Mouse (Mus musculus): ENCODE data around the gene Gm21970. TPM values are rescaled to one million over a fixed set of nuclear protein-coding genes. Genes with fewer than 3 reads are reported as not detected.

Gm21970 gene
- polyA plus RNA-seq, 1 experiment from 2014 or later, result not detected

DNA sequence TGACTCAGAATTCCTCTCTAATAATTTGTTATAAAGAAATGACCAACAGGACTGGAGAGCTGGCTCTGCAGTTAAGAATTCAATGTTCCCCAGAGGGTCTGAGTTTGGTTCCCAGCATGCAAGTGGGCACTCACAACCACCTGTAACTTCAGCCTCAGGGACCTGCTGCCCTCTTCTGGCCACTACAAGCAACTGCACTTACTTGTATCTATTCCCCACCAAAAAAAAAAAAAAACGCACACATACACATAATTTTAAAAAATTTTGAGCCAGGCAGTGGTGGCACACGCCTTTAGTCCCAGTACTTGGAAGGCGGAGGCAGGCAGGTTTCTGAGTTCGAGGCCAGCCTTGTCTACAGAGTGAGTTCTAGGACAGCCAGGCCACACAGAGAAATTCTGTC lies 1.4 kb upstream of the Gm21970 start:
- ATAC-seq (ENCODE audit: low read depth), result no peak
- peaks cover 13% of the 10 kb centered on the region for H3K36me3 ChIP-seq (ENCODE audit: control insufficient read depth, insufficient read depth, low read length)
- H3K27ac ChIP-seq (ENCODE audit: low read depth, low read length), result no peak overlapping the region
- no peaks in the 10 kb centered on the region for H3K27me3 ChIP-seq (ENCODE audit: control insufficient read depth, insufficient read depth, low read length)
- H3K9me3 ChIP-seq (ENCODE audit: control insufficient read depth, low read length), result no peaks in the 10 kb centered on the region
- no peak overlapping the region for H3K4me2 ChIP-seq (ENCODE audit: low read depth, low read length)
- WGBS, result 93% methylated on average over 4 of the region's 4 CpGs
- no peaks in the 10 kb centered on the region for H3K4me1 ChIP-seq (ENCODE audit: control insufficient read depth, insufficient read depth, low read length)
- H3K9ac ChIP-seq (replicated peaks; ENCODE audit: low read depth, low read length), result no peak overlapping the region
- H3K4me3 ChIP-seq (ENCODE audit: low read depth, low read length), result no peak overlapping the region

DNA sequence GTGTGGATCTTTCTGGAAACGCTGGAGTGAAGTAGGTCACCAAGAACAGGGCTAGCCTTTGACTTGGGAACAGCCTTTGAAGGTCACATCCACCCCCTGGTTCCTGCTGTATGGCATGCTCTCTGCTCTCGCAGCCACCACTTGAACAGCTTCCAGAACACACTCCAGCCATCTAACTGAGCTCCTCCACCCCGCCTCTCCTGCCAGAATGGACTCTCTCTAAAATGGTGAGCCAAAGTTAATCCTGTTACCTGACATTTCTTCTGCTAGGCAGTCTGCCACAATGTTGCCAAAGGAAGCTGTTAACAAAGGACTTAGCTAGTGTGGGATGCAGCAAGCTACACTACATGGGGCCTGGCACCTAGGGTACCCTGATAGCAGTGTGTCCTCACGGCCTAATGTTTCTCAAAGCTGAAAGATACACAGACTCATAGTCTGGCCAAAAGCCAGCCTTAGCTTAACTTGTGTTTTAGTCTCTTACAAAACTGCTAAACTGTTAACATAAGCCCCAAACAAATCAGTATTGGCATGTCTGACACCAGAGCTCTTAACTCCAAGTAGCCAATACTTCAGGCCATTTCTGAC lies 3.4 kb downstream of the Gm21970 start:
- 86% methylated on average over 4 of the region's 4 CpGs for WGBS
- Histone ChIP-seq H3K27me3 (ENCODE audit: control insufficient read depth, insufficient read depth, low read length) (no peaks in the 10 kb centered on the region), H3K27ac (ENCODE audit: low read depth, low read length) (no peak overlapping the region), H3K9me3 (ENCODE audit: control insufficient read depth, low read length) (no peaks in the 10 kb centered on the region), H3K9ac (replicated peaks; ENCODE audit: low read depth, low read length) (no peak overlapping the region), H3K4me3 (ENCODE audit: low read depth, low read length) (no peak overlapping the region), H3K4me2 (ENCODE audit: low read depth, low read length) (no peak overlapping the region), H3K4me1 (ENCODE audit: control insufficient read depth, insufficient read depth, low read length) (no peaks in the 10 kb centered on the region), H3K36me3 (ENCODE audit: control insufficient read depth, insufficient read depth, low read length) (peaks cover 16% of the 10 kb centered on the region)
- no peak for ATAC-seq (ENCODE audit: low read depth)

DNA sequence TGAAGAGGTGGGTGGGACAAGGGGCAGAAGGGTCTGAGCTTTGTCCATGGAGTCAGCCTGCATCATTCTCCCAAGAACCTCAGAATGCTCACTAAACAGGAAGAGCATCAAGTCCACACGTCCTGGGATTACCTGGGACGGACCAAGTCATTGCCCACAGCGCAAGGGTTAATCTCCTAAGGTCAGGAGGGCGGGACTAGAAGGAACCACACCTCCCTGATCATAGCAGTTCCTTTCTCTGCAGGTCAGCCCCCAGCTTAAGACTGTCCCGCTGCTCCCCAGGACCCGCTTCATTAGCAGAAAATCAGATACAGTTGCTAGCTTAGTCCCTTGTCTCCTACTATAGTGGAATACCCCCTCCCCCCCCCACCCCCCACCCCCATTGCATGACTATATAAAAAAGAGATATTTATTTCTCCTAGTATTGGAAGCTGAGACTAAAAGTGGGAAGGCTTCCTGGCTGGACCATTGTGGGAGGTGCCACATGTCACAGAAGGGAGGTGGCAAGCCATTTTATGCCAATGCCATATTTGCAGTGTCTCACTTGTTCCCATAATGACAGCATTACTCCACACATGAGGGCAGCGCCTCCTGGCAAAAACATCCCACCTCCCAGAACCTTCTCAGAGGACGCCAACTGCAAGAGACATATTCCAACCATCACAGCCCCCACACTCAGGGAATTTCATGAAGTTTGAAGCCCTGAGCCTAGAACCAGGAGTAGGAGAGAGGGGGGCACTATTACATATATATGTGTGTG lies 4.3 kb downstream of the Gm21970 start:
- Histone ChIP-seq H3K4me1 (ENCODE audit: control insufficient read depth, insufficient read depth, low read length) (no peaks in the 10 kb centered on the region), H3K9ac (replicated peaks; ENCODE audit: low read depth, low read length) (no peak overlapping the region), H3K36me3 (ENCODE audit: control insufficient read depth, insufficient read depth, low read length) (peaks cover 16% of the 10 kb centered on the region), H3K27ac (ENCODE audit: low read depth, low read length) (no peak overlapping the region), H3K9me3 (ENCODE audit: control insufficient read depth, low read length) (no peaks in the 10 kb centered on the region), H3K27me3 (ENCODE audit: control insufficient read depth, insufficient read depth, low read length) (no peaks in the 10 kb centered on the region), H3K4me3 (ENCODE audit: low read depth, low read length) (no peak overlapping the region), H3K4me2 (ENCODE audit: low read depth, low read length) (no peak overlapping the region)
- ATAC-seq (ENCODE audit: low read depth), result no peak
- WGBS, result 67% methylated on average over 8 of the region's 8 CpGs

DNA sequence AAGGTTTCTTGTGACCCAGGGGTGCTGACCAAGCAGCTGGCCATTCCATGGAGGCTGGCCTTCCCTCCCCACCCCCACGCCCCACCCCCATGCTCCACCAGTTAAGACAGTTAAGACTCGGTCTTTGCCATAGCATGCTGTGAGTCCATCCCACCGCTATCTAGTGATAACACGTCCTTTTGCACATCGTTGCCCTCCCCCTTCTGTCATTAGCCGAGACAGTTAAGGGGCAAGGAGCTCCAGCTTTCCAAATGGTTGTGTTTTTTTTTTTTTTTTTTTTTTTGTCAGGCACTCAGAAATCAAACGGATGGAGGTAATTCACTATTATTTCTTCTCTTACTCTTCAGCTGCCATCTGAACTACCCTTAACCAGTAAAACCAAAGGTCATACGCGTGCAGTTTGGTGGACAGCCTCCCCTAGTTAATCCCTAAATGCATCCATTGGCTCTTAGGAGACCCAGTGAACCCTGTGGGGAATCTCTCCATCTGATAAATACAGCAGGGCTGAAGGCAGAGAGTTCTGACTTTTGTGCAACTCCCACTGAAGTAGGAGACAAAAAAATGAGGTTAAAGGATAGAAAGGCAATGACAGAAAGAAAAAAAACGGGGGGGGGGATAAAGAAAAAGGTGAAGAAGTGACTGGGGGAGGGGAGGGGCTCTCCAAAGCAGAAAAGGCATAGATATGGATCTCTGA lies 5.5 kb downstream of the Gm21970 start:
- 78% methylated on average over 10 of the region's 10 CpGs for WGBS
- Histone ChIP-seq H3K4me1 (ENCODE audit: control insufficient read depth, insufficient read depth, low read length) (no peaks in the 10 kb centered on the region), H3K9ac (replicated peaks; ENCODE audit: low read depth, low read length) (no peak overlapping the region), H3K4me3 (ENCODE audit: low read depth, low read length) (no peak overlapping the region), H3K27ac (ENCODE audit: low read depth, low read length) (no peak overlapping the region), H3K36me3 (ENCODE audit: control insufficient read depth, insufficient read depth, low read length) (peaks cover 16% of the 10 kb centered on the region), H3K27me3 (ENCODE audit: control insufficient read depth, insufficient read depth, low read length) (no peaks in the 10 kb centered on the region), H3K4me2 (ENCODE audit: low read depth, low read length) (no peak overlapping the region), H3K9me3 (ENCODE audit: control insufficient read depth, low read length) (no peaks in the 10 kb centered on the region)
- ATAC-seq (ENCODE audit: low read depth), result no peak

DNA sequence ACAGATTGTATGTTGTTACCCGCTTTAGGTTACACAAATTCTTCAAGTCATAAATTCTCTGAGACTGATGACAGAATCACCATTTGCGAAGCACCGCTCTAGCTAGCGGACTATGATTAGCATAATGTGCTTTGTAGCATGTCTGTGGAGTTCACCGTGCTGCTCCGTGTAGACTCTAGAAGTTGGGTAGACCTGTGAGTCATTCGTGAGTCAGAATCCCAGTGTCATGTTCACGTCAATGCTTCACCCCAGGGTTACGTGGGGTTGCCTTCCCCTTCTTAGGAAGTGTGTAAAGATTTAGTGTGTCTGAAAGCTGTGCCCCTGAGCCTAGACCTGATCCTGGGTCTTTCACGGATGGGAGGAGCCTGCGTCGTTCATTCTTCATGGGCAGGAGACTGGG lies 6.5 kb downstream of the Gm21970 start:
- H3K27me3 ChIP-seq (ENCODE audit: control insufficient read depth, insufficient read depth, low read length), result no peaks in the 10 kb centered on the region
- H3K9ac ChIP-seq (replicated peaks; ENCODE audit: low read depth, low read length), result no peak overlapping the region
- peaks cover 11% of the 10 kb centered on the region for H3K36me3 ChIP-seq (ENCODE audit: control insufficient read depth, insufficient read depth, low read length)
- H3K4me3 ChIP-seq (ENCODE audit: low read depth, low read length), result no peak overlapping the region
- no peak overlapping the region for H3K27ac ChIP-seq (ENCODE audit: low read depth, low read length)
- no peaks in the 10 kb centered on the region for H3K9me3 ChIP-seq (ENCODE audit: control insufficient read depth, low read length)
- 85% methylated on average over 12 of the region's 12 CpGs for WGBS
- no peaks in the 10 kb centered on the region for H3K4me1 ChIP-seq (ENCODE audit: control insufficient read depth, insufficient read depth, low read length)
- no peak for ATAC-seq (ENCODE audit: low read depth)
- no peak overlapping the region for H3K4me2 ChIP-seq (ENCODE audit: low read depth, low read length)

DNA sequence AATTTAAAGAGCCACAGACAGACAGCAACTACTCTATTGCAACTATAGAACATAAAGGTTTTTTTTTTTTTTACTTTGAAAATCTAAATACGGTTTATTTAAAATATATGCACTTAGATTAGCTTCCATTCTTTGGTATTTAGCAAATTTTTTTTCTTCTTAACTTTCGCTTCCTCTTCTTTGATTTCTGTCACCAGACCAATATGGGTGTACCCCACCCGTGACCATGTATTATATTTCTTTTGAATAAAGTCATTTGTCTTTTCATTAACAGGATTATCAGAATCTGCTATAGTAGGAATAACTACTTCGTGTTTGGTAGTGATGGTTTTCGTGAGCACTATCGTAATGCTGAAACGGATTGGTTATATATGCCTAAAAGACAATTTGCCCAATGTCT lies 7.4 kb downstream of the Gm21970 start:
- peaks cover 9% of the 10 kb centered on the region for H3K36me3 ChIP-seq (ENCODE audit: control insufficient read depth, insufficient read depth, low read length)
- ATAC-seq (ENCODE audit: low read depth), result no peak
- H3K9me3 ChIP-seq (ENCODE audit: control insufficient read depth, low read length), result no peaks in the 10 kb centered on the region
- no peak overlapping the region for H3K27ac ChIP-seq (ENCODE audit: low read depth, low read length)
- no peak overlapping the region for H3K9ac ChIP-seq (replicated peaks; ENCODE audit: low read depth, low read length)
- WGBS, result 94% methylated on average over 7 of the region's 7 CpGs
- no peak overlapping the region for H3K4me2 ChIP-seq (ENCODE audit: low read depth, low read length)
- no peaks in the 10 kb centered on the region for H3K27me3 ChIP-seq (ENCODE audit: control insufficient read depth, insufficient read depth, low read length)
- H3K4me3 ChIP-seq (ENCODE audit: low read depth, low read length), result no peak overlapping the region
- no peaks in the 10 kb centered on the region for H3K4me1 ChIP-seq (ENCODE audit: control insufficient read depth, insufficient read depth, low read length)

DNA sequence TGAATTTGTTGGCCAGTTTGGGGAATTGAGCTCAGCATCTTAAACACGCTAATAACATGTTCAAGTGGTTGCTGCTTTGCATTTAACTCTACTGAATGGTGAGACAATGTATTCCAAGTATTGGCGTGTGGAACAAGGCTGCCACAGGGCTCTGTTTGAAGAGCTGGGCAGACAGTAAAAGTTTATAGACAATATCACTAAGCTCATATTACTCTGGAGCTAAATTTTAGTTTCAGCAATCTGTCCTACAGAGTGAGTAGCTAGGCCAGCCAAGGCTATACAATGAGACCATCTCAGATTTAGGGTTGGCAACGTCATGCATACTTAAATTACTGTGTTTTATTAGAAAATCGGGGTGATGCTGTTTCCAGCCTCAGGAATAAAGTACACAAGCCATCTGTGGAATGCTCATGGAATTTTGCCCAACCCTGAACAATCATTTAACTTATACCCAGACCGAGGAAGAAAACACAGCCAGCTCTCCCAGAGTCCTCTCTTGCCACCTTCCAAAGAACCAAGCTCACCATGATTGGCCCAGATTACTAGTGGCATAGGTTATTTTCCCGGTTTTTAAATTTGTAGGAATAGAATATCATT lies 10.1 kb downstream of the Gm21970 start:
- Histone ChIP-seq H3K4me2 (ENCODE audit: low read depth, low read length) (no peak overlapping the region), H3K27ac (ENCODE audit: low read depth, low read length) (no peak overlapping the region), H3K36me3 (ENCODE audit: control insufficient read depth, insufficient read depth, low read length) (no peaks in the 10 kb centered on the region), H3K9me3 (ENCODE audit: control insufficient read depth, low read length) (no peaks in the 10 kb centered on the region), H3K4me3 (ENCODE audit: low read depth, low read length) (no peak overlapping the region), H3K27me3 (ENCODE audit: control insufficient read depth, insufficient read depth, low read length) (no peaks in the 10 kb centered on the region), H3K9ac (replicated peaks; ENCODE audit: low read depth, low read length) (no peak overlapping the region), H3K4me1 (ENCODE audit: control insufficient read depth, insufficient read depth, low read length) (no peaks in the 10 kb centered on the region; the same call in 1 of the 2 replicates)
- WGBS, result 80% methylated on average over 6 of the region's 6 CpGs
- ATAC-seq (ENCODE audit: low read depth), result no peak

DNA sequence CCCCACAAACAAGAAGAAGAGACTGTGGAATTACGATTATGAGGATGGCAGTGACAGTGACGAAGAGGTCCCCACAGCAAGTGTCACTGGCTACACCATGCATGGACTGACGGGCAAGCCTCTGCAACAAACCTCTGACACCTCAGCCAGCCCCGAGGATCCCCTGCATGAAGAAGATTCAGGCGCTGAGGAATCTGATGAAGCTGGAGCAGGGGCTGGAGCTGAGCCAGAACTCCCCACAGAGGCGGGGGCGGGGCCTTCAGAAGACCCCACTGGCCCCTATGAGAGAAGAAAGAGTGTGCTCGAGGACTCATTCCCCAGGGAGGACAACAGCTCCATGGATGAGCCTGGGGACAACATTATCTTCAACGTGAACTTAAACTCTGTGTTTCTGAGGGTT lies 12.3 kb downstream of the Gm21970 start:
- no peak overlapping the region for H3K4me2 ChIP-seq (ENCODE audit: low read depth, low read length)
- H3K27ac ChIP-seq (ENCODE audit: low read depth, low read length), result no peak overlapping the region
- H3K36me3 ChIP-seq (ENCODE audit: control insufficient read depth, insufficient read depth, low read length), result no peaks in the 10 kb centered on the region
- no peaks in the 10 kb centered on the region for H3K27me3 ChIP-seq (ENCODE audit: control insufficient read depth, insufficient read depth, low read length)
- H3K4me1 ChIP-seq (ENCODE audit: control insufficient read depth, insufficient read depth, low read length), result no peaks in the 10 kb centered on the region; the same call in 1 of the 2 replicates
- no peak overlapping the region for H3K9ac ChIP-seq (replicated peaks; ENCODE audit: low read depth, low read length)
- ATAC-seq (ENCODE audit: low read depth), result no peak
- 73% methylated on average over 9 of the region's 9 CpGs for WGBS
- no peak overlapping the region for H3K4me3 ChIP-seq (ENCODE audit: low read depth, low read length)
- no peaks in the 10 kb centered on the region for H3K9me3 ChIP-seq (ENCODE audit: control insufficient read depth, low read length)

DNA sequence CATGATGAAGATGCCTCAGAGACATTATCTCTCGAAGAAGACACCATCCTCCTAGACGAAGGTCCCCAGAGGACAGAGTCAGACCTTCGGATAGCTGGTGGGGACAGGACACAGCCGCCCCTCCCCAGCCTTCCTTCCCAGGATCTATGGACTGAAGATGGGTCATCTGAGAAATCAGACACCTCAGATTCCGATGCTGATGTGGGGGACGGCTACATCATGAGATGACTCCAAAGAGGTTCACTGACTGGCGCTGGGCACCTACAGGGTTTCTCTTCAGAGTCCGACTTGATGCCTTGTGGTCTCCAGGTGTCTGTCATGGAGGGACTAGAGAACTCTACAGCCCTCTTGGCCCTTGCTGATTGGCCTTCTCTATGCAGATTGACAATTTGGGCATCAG lies 12.7 kb downstream of the Gm21970 start:
- ATAC-seq (ENCODE audit: low read depth), result no peak
- no peak overlapping the region for H3K9ac ChIP-seq (replicated peaks; ENCODE audit: low read depth, low read length)
- 92% methylated on average over 8 of the region's 8 CpGs for whole genome bisulfite sequencing
- H3K27me3 ChIP-seq (ENCODE audit: control insufficient read depth, insufficient read depth, low read length), result no peaks in the 10 kb centered on the region
- H3K36me3 ChIP-seq (ENCODE audit: control insufficient read depth, insufficient read depth, low read length), result no peaks in the 10 kb centered on the region
- no peak overlapping the region for H3K4me3 ChIP-seq (ENCODE audit: low read depth, low read length)
- no peaks in the 10 kb centered on the region for H3K9me3 ChIP-seq (ENCODE audit: control insufficient read depth, low read length)
- H3K4me2 ChIP-seq (ENCODE audit: low read depth, low read length), result no peak overlapping the region
- no peak overlapping the region for H3K27ac ChIP-seq (ENCODE audit: low read depth, low read length)
- H3K4me1 ChIP-seq (ENCODE audit: control insufficient read depth, insufficient read depth, low read length), result no peaks in the 10 kb centered on the region; the same call in 1 of the 2 replicates
